Mouse (Mus musculus) liver, adult 2 months (tissue): ENCODE data around the gene Dennd6a. TPM values are rescaled to one million over a fixed set of nuclear protein-coding genes. Genes with fewer than 3 reads are reported as not detected.

Experiments
- DNase-seq: peaks from one replicate; pipeline ENCODE4 v3.0.0-alpha.2; 2011; ENCODE audit warnings: low read depth, low spot score; ENCODE audit errors: extremely low read depth
- H3K27ac ChIP-seq: fragments of 200-500 bp; replicated peaks from 2 replicates; pipeline ENCODE4 v1.5.1; 2012; ENCODE audit warnings: low read depth, mild to moderate bottlenecking, control low read depth, inconsistent platforms, low read length; ENCODE audit not compliant: insufficient read depth
- H3K27me3 ChIP-seq: fragments of 200-500 bp; 2 replicates; pipeline ENCODE4 v1.6.1; 2012; ENCODE audit warnings: mild to moderate bottlenecking, moderate library complexity, low read length, inconsistent platforms; ENCODE audit not compliant: control insufficient read depth, insufficient read depth
- H3K36me3 ChIP-seq: fragments of 200-500 bp; 2 replicates; pipeline ENCODE4 v1.6.1; 2012; ENCODE audit warnings: low read length, inconsistent platforms; ENCODE audit not compliant: control insufficient read depth, insufficient read depth
- H3K4me1 ChIP-seq: fragments of 200-500 bp; 2 replicates; pipeline ENCODE4 v1.6.1; 2011; ENCODE audit warnings: low read length; ENCODE audit not compliant: control insufficient read depth, insufficient read depth
- H3K4me3 ChIP-seq: fragments of 200-500 bp; 2 replicates; pipeline ENCODE4 v1.5.1; 2011; ENCODE audit warnings: low read depth, mild to moderate bottlenecking, control low read depth, low read length, moderate library complexity; ENCODE audit not compliant: insufficient read depth
- H3K79me2 ChIP-seq: fragments of 200-500 bp; 2 replicates; pipeline ENCODE4 v1.6.1; 2012; ENCODE audit warnings: inconsistent platforms, mild to moderate bottlenecking, low read length, moderate library complexity; ENCODE audit not compliant: control insufficient read depth, insufficient read depth
- H3K9ac ChIP-seq: fragments of 200-500 bp; 2 replicates; pipeline ENCODE4 v1.6.1; 2012; ENCODE audit warnings: low read depth, mild to moderate bottlenecking, control low read depth, inconsistent platforms, low read length
- CTCF ChIP-seq: fragments of 200-500 bp; IDR thresholded peaks from 2 replicates; pipeline ENCODE4 v1.5.1; 2011; ENCODE audit warnings: low read depth, low read length, control low read depth
- POLR2A ChIP-seq: fragments of 200-500 bp; IDR thresholded peaks from 2 replicates; pipeline ENCODE4 v1.6.1; 2011; ENCODE audit warnings: low read length, control low read depth; ENCODE audit not compliant: insufficient read depth; ENCODE audit errors: extremely low read depth
- WGBS: fragments of 180-500 bp; shearing (Covaris S2); methylation state at CpG from one replicate; pipeline ENCODE4 v1.1.7; 2018; 5-methylcytosine and 5-hydroxymethylcytosine counted together
- polyA plus RNA-seq: library from polyadenylated mRNA; depleted of rRNA; stranded (reverse); fragments of >200 nt; gene quantifications from 2 replicates; pipeline ENCODE4 v1.2.3, GENCODE M21; 2012
- total RNA-seq: library from RNA; depleted of rRNA; stranded (reverse); fragments of >200 nt; gene quantifications from 2 replicates; pipeline ENCODE4 v1.2.3, GENCODE M21; 2014

The Dennd6a gene
- total and polyA plus RNA-seq, 2 experiments, result 6.2 to 18.5 TPM

DNA sequence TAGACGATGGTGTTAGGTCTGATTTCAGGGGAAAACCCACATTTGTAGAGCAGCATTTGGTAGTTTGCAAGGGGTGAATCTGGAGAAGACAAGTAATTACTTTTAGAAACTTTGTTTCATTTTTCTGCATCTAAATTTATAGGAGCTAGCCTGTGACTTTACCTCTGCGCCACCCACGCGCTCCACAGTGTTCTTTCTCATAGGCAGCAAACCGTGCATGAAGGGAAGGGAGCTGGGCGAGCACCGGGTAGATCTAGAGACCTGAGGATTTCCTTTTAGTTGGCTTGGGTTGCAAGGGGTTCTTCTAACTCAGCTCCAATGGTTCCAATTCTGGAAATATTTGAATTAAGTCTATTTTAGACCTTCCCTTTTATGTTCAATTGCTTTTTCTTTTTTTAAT lies 15.1 kb upstream of the Dennd6a start:
- 88% methylated on average over 7 of the region's 7 CpGs for WGBS
- Histone ChIP-seq H3K4me3 (no peak overlapping the region), H3K4me1 (no peaks in the 10 kb centered on the region; the same call in 1 of the 2 replicates), H3K9ac (no peak overlapping the region), H3K27me3 (no peaks in the 10 kb centered on the region), H3K27ac (no peak overlapping the region), H3K79me2 (no peaks in the 10 kb centered on the region), H3K36me3 (no peaks in the 10 kb centered on the region)
- TF ChIP-seq CTCF, result no peak
- no peak for TF ChIP-seq POLR2A
- DNase-seq, result no peak

DNA sequence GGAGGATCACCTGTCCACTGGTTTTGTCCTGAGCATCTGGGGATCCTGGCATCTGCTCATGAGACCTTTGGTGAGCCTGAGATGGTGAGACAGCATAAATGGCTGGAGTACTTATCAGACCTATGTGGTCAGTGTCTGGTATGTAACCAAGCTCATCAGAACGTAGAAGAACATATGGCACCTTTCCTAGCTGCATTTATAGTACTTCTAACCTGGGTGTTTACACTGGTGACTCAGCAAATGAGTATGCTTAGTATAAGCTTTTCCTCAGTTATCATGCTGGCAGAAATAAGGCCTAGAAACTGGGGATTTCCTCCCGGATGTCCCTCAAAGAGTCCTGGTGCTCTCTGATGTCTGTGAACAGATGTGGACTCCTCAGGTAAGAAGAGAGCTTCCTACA lies 11.4 kb upstream of the Dennd6a start:
- DNase-seq, result no peak
- Histone ChIP-seq H3K79me2 (no peaks in the 10 kb centered on the region), H3K27me3 (no peaks in the 10 kb centered on the region), H3K27ac (no peak overlapping the region), H3K4me1 (no peaks in the 10 kb centered on the region; the same call in 1 of the 2 replicates), H3K4me3 (no peak overlapping the region), H3K9ac (no peak overlapping the region), H3K36me3 (no peaks in the 10 kb centered on the region)
- 81% methylated on average over 2 of the region's 2 CpGs for WGBS
- TF ChIP-seq CTCF, result no peak
- no peak for TF ChIP-seq POLR2A

DNA sequence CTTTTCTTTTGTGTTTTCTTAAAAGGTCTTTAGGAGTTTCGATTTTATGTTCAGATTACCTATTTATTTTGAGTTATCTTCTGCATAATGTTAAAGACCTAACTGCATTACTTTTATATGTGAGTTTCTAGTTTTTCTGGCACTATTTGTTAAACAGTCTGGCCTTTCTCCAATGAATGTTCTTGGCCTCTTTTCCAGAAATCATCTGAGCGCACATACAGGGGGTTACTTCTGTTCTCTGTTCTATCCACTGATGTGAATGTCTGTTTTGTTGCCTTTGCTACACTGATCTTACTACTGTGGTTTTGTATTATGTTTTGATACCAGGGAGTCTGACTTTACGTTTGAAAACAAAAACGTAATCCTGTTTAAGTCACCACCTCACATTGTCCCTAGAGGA lies 3.8 kb upstream of the Dennd6a start:
- 84% methylated on average over 4 of the region's 4 CpGs for WGBS
- TF ChIP-seq CTCF (no peak), POLR2A (no peak)

DNA sequence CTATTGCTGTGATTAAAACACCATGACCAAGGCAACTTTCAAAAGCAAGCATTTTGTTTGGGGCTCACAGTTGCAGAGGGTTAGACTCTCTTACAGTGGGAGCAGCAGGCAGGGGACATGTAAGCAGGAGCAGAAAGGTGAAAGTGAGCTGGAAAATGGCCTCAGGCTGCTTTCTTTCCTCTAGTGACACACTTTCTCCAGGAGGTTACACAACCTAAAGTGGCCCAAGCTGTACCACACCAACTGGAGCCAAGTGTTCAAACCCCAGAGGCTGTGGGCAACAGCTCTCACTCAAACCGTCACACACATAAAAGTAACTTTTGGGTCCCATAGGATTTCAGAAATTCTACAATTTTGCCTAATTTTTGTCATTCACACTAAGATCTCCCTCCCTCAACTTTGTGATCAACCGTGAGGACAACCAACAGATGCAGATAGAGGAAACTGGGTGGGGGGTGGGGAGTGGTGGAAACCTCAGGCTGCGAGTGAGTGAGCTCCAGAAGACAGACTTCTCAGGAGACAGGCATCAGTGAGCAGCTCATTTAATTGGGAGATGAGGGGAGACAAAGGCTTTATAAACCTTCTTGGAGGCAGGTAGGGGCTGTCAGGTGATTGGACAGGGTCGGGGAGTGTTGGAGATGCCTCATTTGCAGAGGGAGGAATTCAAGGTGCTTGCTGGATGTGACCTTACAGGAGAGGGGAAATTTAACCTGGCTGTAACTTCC lies 1.5 kb upstream of the Dennd6a start:
- H3K4me1 ChIP-seq, result no peaks in the 10 kb centered on the region
- H3K79me2 ChIP-seq, result no peaks in the 10 kb centered on the region
- H3K27me3 ChIP-seq, result no peaks in the 10 kb centered on the region
- 68% methylated on average over 4 of the region's 4 CpGs for WGBS
- no peak overlapping the region for H3K27ac ChIP-seq
- no peak for DNase-seq
- H3K9ac ChIP-seq, result no peak overlapping the region
- H3K36me3 ChIP-seq, result no peaks in the 10 kb centered on the region
- TF ChIP-seq CTCF, result no peak
- H3K4me3 ChIP-seq, result no peak overlapping the region

More for the DNA sequence above, 3.8 kb upstream of the Dennd6a start:
- H3K9ac ChIP-seq, result no peak overlapping the region
- no peaks in the 10 kb centered on the region for H3K36me3 ChIP-seq
- no peak overlapping the region for H3K27ac ChIP-seq
- no peak overlapping the region for H3K4me3 ChIP-seq
- H3K79me2 ChIP-seq, result no peaks in the 10 kb centered on the region
- H3K27me3 ChIP-seq, result no peaks in the 10 kb centered on the region
- DNase-seq, result no peak
- H3K4me1 ChIP-seq, result no peaks in the 10 kb centered on the region

DNA sequence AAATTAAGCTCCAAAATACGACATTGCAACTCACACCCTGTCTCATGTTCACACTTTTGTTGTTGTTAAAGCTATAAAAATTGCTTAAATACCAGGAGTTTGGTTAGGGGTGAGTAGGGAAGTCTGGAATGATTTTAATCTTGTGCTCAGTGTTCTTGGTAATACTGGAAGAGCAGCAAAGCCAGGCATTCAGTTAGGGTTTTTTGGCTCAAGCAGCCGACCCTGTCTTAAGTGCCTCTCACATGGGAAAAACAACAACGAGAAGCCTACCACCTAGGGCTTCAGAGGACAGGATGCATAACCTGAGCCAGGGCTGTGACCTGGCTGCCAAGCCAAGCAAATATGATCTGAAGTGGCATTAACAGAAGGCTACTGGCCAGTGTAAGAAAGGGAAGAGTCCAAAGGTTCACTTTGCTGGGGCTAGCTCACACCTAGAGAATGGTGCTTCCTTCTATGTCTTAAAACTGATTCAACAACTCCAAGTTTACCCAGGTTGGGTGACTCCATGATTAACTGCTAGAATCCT lies 2.7 kb downstream of the Dennd6a start:
- Histone ChIP-seq H3K27ac (no peak overlapping the region), H3K27me3 (no peaks in the 10 kb centered on the region), H3K79me2 (peaks cover 9% of the 10 kb centered on the region), H3K4me3 (no peak overlapping the region), H3K4me1 (peaks cover 7% of the 10 kb centered on the region; the same call in 1 of the 2 replicates), H3K36me3 (no peaks in the 10 kb centered on the region), H3K9ac (no peak overlapping the region)
- DNase-seq, result no peak
- WGBS, result 86% methylated on average over 3 of the region's 3 CpGs
- no peak for TF ChIP-seq CTCF

DNA sequence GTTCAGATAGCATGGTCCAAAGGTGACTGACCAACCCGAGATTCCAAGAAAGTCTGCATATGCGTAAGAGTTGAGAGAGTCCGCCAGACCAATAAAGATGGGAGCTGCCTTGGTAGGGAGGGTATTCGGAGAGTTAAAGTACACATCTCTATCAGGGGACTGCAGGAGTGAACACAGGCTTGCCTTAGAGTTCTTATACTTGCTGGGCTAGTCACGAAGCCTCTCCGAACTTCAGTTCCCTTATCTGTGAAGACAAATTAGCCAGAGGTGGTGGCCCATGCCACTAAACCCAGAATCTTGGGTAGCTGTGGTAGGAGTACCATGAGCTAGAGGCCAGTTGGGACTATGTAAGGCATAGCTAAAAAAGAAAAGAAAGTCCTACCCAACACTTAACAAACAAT lies 5.1 kb downstream of the Dennd6a start:
- 56% methylated on average over 6 of the region's 6 CpGs for WGBS
- Histone ChIP-seq H3K4me1 (peaks cover 10% of the 10 kb centered on the region), H3K27me3 (no peaks in the 10 kb centered on the region), H3K27ac (no peak overlapping the region; the same call in 1 of the 2 replicates), H3K4me3 (no peak overlapping the region), H3K36me3 (no peaks in the 10 kb centered on the region), H3K9ac (no peak overlapping the region), H3K79me2 (peaks cover 19% of the 10 kb centered on the region)
- no peak for TF ChIP-seq CTCF
- TF ChIP-seq POLR2A, result no peak
- no peak for DNase-seq
